ENCODE assay signal across 7 mouse cellular contexts in the genomic region with DNA sequence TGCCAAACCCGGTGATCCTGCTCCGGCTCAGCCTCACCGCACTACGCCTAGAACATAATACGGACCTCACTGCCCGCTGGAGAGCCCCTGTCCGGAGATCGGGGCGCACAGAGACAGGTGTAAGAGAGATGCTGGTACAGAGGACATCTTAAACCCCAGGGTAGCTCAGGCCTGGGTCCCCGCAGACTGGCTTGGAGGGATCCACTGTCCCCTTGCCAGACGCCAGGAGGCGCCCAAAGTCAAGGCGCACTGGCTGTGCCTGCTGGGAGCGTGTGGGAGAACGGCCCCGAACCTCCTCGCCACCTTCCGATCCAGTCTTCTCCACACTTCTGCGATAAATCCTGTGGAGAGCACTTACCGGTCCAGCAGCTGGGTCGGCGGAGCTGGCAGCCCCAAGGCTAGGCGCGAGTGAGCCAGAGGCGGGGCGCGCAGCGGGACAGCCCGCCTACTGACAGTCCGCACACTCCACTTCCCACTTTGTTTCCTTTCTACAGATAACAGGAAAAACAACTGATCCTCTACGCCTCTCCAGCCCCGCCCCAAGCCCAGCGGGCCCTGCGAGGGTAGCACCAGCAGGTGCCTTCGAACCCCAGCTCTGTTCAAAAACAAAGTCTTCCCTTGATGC. TPM values are rescaled to one million over a fixed set of nuclear protein-coding genes. Genes with fewer than 3 reads are reported as not detected.
A peak's percentile ranks its signal among the peaks of the same experiment; 100 is the strongest.
DNase-seq lines count a peak whose midpoint lies in the region; ATAC-seq and TF ChIP-seq lines count a peak whose summit lies in the region.

No protein-coding gene starts in this region.

- H3K27me3 ChIP-seq in MEL (ENCODE audit: control insufficient read depth in 1 of 2, insufficient read depth in 2 of 2, low read length in 2 of 2) = no peaks in the 10 kb centered on the region
- 0 out of 2 replicates have a peak, but pooled peaks cover 3% of the 10 kb centered on the region for H3K27me3 ChIP-seq in forebrain, embryonic 15.5 days
- peaks cover 64% of the 10 kb centered on the region for H3K27me3 ChIP-seq in hindbrain, embryonic 10.5 days (ENCODE audit: insufficient read depth, poor library complexity, severe bottlenecking)

- peaks cover 12 to 38% of the 10 kb centered on the region in 2 experiments for H3K4me1 ChIP-seq in MEL (ENCODE audit: control insufficient read depth in 1 of 2, insufficient read depth in 2 of 2, low read length in 2 of 2)
- peaks cover 9% of the 10 kb centered on the region for H3K4me1 ChIP-seq in forebrain, embryonic 15.5 days
- peaks cover 43% of the 10 kb centered on the region for H3K4me1 ChIP-seq in hindbrain, embryonic 10.5 days (replicated peaks)

- TF ChIP-seq EP300 in MEL (IDR thresholded peaks at IDR 0.05; ENCODE audit: low read depth in 1 of 2, low read length in 2 of 2) = no peak; a peak in 1 of 4 replicates

- H3K36me3 ChIP-seq in MEL (ENCODE audit: control insufficient read depth in 1 of 2, insufficient read depth in 2 of 2, low read length in 2 of 2) = peaks cover 0 to 23% of the 10 kb centered on the region in 2 experiments; a peak in 2 of 4 replicates
- no peaks in the 10 kb centered on the region for H3K36me3 ChIP-seq in forebrain, embryonic 15.5 days
- no peaks in the 10 kb centered on the region for H3K36me3 ChIP-seq in hindbrain, embryonic 10.5 days

- TF ChIP-seq CTCF in MEL (IDR thresholded peaks at IDR 0.05 in 2 of 3, conservative IDR thresholded peaks at IDR 0.05 in 1 of 3; ENCODE audit: control insufficient read depth in 1 of 3, insufficient read depth in 1 of 3, low read depth in 2 of 3, low read length in 3 of 3, poor library complexity in 1 of 3, severe bottlenecking in 1 of 3) = peak; percentile 58 to 66 (median 65)

- peaks cover 29% of the 10 kb centered on the region for H3K79me2 ChIP-seq in MEL (ENCODE audit: control insufficient read depth, insufficient read depth, low read length, poor library complexity)

- peak; percentile 67; the same call in 1 of the 2 replicates for ATAC-seq in forebrain, embryonic 15.5 days (replicated peaks)
- peak; percentile 73 for ATAC-seq in megakaryocyte-erythroid progenitor cell, adult 5-6 weeks (replicated peaks; ENCODE audit: low FRiP score, low TSS enrichment, poor library complexity, severe bottlenecking)

- peak; percentile 88 for DNase-seq in MEL (ENCODE audit: low read depth, low spot score)
- DNase-seq in brain, adult 2 months (ENCODE audit: low read depth, low spot score) = peak; percentile 62
- DNase-seq in hindbrain, embryonic 10.5 days (ENCODE audit: low spot score) = peak; percentile 75
- DNase-seq in left cerebral cortex, postnatal 4 days = peak; percentile 49
- DNase-seq in skeletal muscle tissue, adult 2 months (ENCODE audit: low read depth, low spot score) = peak; percentile 56

- TF ChIP-seq RAD21 in MEL (IDR thresholded peaks at IDR 0.05; ENCODE audit: low read depth, low read length) = no peak

- peak overlapping the region; percentile 92 for H3K27ac ChIP-seq in MEL (ENCODE audit: control insufficient read depth, low read depth, low read length)
- no peak overlapping the region for H3K27ac ChIP-seq in forebrain, embryonic 15.5 days (replicated peaks)
- H3K27ac ChIP-seq in hindbrain, embryonic 10.5 days = peak overlapping the region; percentile 79

- H3K4me2 ChIP-seq in forebrain, embryonic 15.5 days (replicated peaks) = peak overlapping the region; percentile 87

- peak overlapping the region; percentile 88 for H3K9ac ChIP-seq in MEL (ENCODE audit: control insufficient read depth, low read depth, low read length, poor library complexity, severe bottlenecking)
- peak overlapping the region; percentile 57 for H3K9ac ChIP-seq in forebrain, embryonic 15.5 days (replicated peaks)

- H3K4me3 ChIP-seq in MEL (ENCODE audit: control insufficient read depth in 1 of 2, insufficient read depth in 1 of 2, low read depth in 2 of 2, low read length in 2 of 2) = peak overlapping the region; percentile 79 to 86
- H3K4me3 ChIP-seq in forebrain, embryonic 15.5 days = peak overlapping the region; percentile 48
- H3K4me3 ChIP-seq in hindbrain, embryonic 10.5 days = peak overlapping the region; percentile 60

- no peaks in the 10 kb centered on the region for H3K9me3 ChIP-seq in MEL (replicated peaks; ENCODE audit: insufficient read depth, low read length)
- no peaks in the 10 kb centered on the region for H3K9me3 ChIP-seq in forebrain, embryonic 15.5 days
- H3K9me3 ChIP-seq in hindbrain, embryonic 10.5 days = no peaks in the 10 kb centered on the region

- 1% methylated on average over 35 of the region's 35 CpGs for WGBS in forebrain, embryonic 15.5 days
- under 1% methylated on average over 35 of the region's 35 CpGs for WGBS in hindbrain, embryonic 10.5 days

- peak; percentile 71 to 78; a peak in 3 of 4 replicates for TF ChIP-seq POLR2A in MEL (IDR thresholded peaks at IDR 0.05; ENCODE audit: control insufficient read depth in 1 of 2, insufficient read depth in 1 of 2, low read depth in 1 of 2, low read length in 2 of 2, poor library complexity in 1 of 2)

- intact Hi-C loops in left cerebral cortex, postnatal 4 days (cut with DNase I) = no loop called here

TF ChIP-seq in MEL, 35 proteins besides CTCF, POLR2A, EP300 and RAD21:
- TF ChIP-seq MEF2A (IDR thresholded peaks at IDR 0.05; ENCODE audit: extremely low read depth, insufficient replicate concordance, low read depth, low read length, poor library complexity, severe bottlenecking) (no peak), MAZ (IDR thresholded peaks at IDR 0.05; ENCODE audit: low read depth, low read length) (no peak; the same call in 1 of the 2 replicates), TBP (IDR thresholded peaks at IDR 0.05; ENCODE audit: low read depth, low read length) (peak; percentile 72; the same call in 1 of the 2 replicates), HCFC1 (IDR thresholded peaks at IDR 0.05; ENCODE audit: low read depth, low read length) (peak; percentile 47; the same call in 1 of the 2 replicates), UBTF (IDR thresholded peaks at IDR 0.05; ENCODE audit: borderline replicate concordance, insufficient read depth, low read depth, low read length) (0 out of 2 replicates have a peak, but pooled peaks have one; percentile 27), SIN3A (IDR thresholded peaks at IDR 0.05; ENCODE audit: low read length) (peak; percentile 71), MXI1 (IDR thresholded peaks at IDR 0.05; ENCODE audit: low read depth, low read length) (peak; percentile 59; the same call in 1 of the 2 replicates), TCF12 (IDR thresholded peaks at IDR 0.05; ENCODE audit: low read depth, low read length) (0 out of 2 replicates have a peak, but pooled peaks have one; percentile 4), POLR2AphosphoS2 (IDR thresholded peaks at IDR 0.05; ENCODE audit: low read length) (peak; percentile 53; the same call in 1 of the 2 replicates), ELF1 (IDR thresholded peaks at IDR 0.05; ENCODE audit: low read depth, low read length) (0 out of 2 replicates have a peak, but pooled peaks have one; percentile 41), NELFE (IDR thresholded peaks at IDR 0.05; ENCODE audit: low read depth, low read length) (peak; percentile 62), BHLHE40 (IDR thresholded peaks at IDR 0.05; ENCODE audit: borderline replicate concordance, low read depth, low read length) (0 out of 2 replicates have a peak, but pooled peaks have one; percentile 35), ETS1 (IDR thresholded peaks at IDR 0.05; ENCODE audit: low read depth, low read length) (peak; percentile 53), SMC3 (IDR thresholded peaks at IDR 0.05; ENCODE audit: low read depth, low read length) (peak; percentile 33; the same call in 1 of the 2 replicates), ZNF384 (IDR thresholded peaks at IDR 0.05; ENCODE audit: low read depth, low read length) (no peak), E2F4 (IDR thresholded peaks at IDR 0.05; ENCODE audit: borderline replicate concordance, low read depth, low read length) (no peak), CHD2 (IDR thresholded peaks at IDR 0.05; ENCODE audit: low read length) (no peak), MYC (IDR thresholded peaks at IDR 0.05; ENCODE audit: low read depth, low read length) (no peak), RCOR1 (IDR thresholded peaks at IDR 0.05; ENCODE audit: low read depth, low read length) (no peak)

RNA-seq across cellular contexts. Expression of gene Pik3cd, which starts 4.1 kb away (rescaled TPM):
- total RNA-seq in MEL (2012; rRNA removed) = 45.7 and 45.9 TPM in 2 replicates
- 100 to 1,000 TPM in 1 of 2 experiments, 10 to 100 TPM in 1; 49.8 to 152 TPM for polyA plus RNA-seq in MEL (2012; ENCODE audit: insufficient read depth in 1 of 2, insufficient read length in 2 of 2, low read depth in 1 of 2, low replicate concordance in 2 of 2, missing spikeins in 1 of 2)
- polyA plus RNA-seq in forebrain, embryonic 15.5 days (2015; fragmentation: Nextera tagmentation; extraction: Ambion mirVana) = 16.5 and 18.2 TPM in 2 replicates
- polyA plus RNA-seq in hindbrain, embryonic 10.5 days (2016; fragmentation: Nextera tagmentation; extraction: Ambion mirVana) = 10.4 and 17.2 TPM in 2 replicates
- total RNA-seq in left cerebral cortex, postnatal 4 days (2021) = 10 to 100 TPM; 46.2 to 53.7 TPM
- 29.6 and 39.7 TPM in 2 replicates for total RNA-seq in megakaryocyte-erythroid progenitor cell, adult 5-6 weeks (2014; fragmentation: Nextera tagmentation)
- 14.1 and 17.9 TPM in 2 replicates for total RNA-seq in megakaryocyte-erythroid progenitor cell, adult 5-6 weeks (2017)

RNA-seq across cellular contexts. Expression of gene Tmem201, which starts 39.5 kb away (rescaled TPM):
- 28.3 and 31.5 TPM in 2 replicates for total RNA-seq in MEL (2012; rRNA removed)
- 10 to 100 TPM in 1 of 2 experiments, not detected in 1; 60.6 TPM for polyA plus RNA-seq in MEL (2012; ENCODE audit: insufficient read depth in 1 of 2, insufficient read length in 2 of 2, low read depth in 1 of 2, low replicate concordance in 2 of 2, missing spikeins in 1 of 2)
- polyA plus RNA-seq in forebrain, embryonic 15.5 days (2015; fragmentation: Nextera tagmentation; extraction: Ambion mirVana) = 39.8 and 40.8 TPM in 2 replicates
- 40.8 and 44.4 TPM in 2 replicates for polyA plus RNA-seq in hindbrain, embryonic 10.5 days (2016; fragmentation: Nextera tagmentation; extraction: Ambion mirVana)
- 10 to 100 TPM; 57.8 to 60.1 TPM for total RNA-seq in left cerebral cortex, postnatal 4 days (2021)
- total RNA-seq in megakaryocyte-erythroid progenitor cell, adult 5-6 weeks (2014; fragmentation: Nextera tagmentation) = 22.9 and 24.1 TPM in 2 replicates
- total RNA-seq in megakaryocyte-erythroid progenitor cell, adult 5-6 weeks (2017) = 6.4 and 8.1 TPM in 2 replicates
